Mouse (Mus musculus): ENCODE data around the gene Klhl12. TPM values are rescaled to one million over a fixed set of nuclear protein-coding genes. Genes with fewer than 3 reads are reported as not detected.
"Not testable (repeated sequence)": the region's sequence is repeated elsewhere in the genome, so short reads cannot be mapped to it uniquely, and the experiment has no call there.

Gene Klhl12
- total RNA-seq (2021), result 10 to 100 TPM; 36.4 to 37.1 TPM

GRCm38 (mm10) chr1:134454904-134455824 lies at the start of gene Klhl12:
TSS of gene Klhl12 (plus strand) at chr1:134455531.
- intact Hi-C loops (cut with DNase I), result loop anchor here (2.0 kb wide), 1 partner anchor 94 kb away; the partner anchor contains the start of gene Tmem183a
- peak; percentile 96 to 97 for DNase-seq (ENCODE audit: low spot score in 2 of 2)

GRCm38 (mm10) chr1:134406414-134406771 lies 48.9 kb upstream of the Klhl12 start:
- intact Hi-C loops (cut with DNase I), result no loop called here
- DNase-seq (ENCODE audit: low spot score in 2 of 2), result no peak

- intact Hi-C loops (cut with DNase I), result no loop called here
Measured at GRCm38 (mm10) chr1:134408080-134408479, 47.3 kb upstream of the Klhl12 start.

GRCm38 (mm10) chr1:134411706-134412629 lies 43.4 kb upstream of the Klhl12 start:
- intact Hi-C loops (cut with DNase I), result no loop called here
- no peak for DNase-seq (ENCODE audit: low spot score in 2 of 2)

More at GRCm38 (mm10) chr1:134408080-134408479, 47.3 kb upstream of the Klhl12 start:
- no peak for DNase-seq (ENCODE audit: low spot score in 2 of 2)

GRCm38 (mm10) chr1:134414038-134414437 lies 41.3 kb upstream of the Klhl12 start:
- intact Hi-C loops (cut with DNase I), result no loop called here
- DNase-seq (ENCODE audit: low spot score in 2 of 2), result no peak

GRCm38 (mm10) chr1:134414501-134415167 lies 40.7 kb upstream of the Klhl12 start:
- no peak for DNase-seq (ENCODE audit: low spot score in 2 of 2)
- intact Hi-C loops (cut with DNase I), result loop anchor here (5.0 kb wide), 1 partner anchor 52 kb away; the partner anchor contains the start of gene Tmem183a

- intact Hi-C loops (cut with DNase I), result loop anchor here (5.0 kb wide), 1 partner anchor 53 kb away; the partner anchor contains the start of gene Tmem183a
- peak; percentile 97 for DNase-seq (ENCODE audit: low spot score in 2 of 2)
Measured at GRCm38 (mm10) chr1:134415168-134415831, 40.0 kb upstream of the Klhl12 start, which contains the start of gene Adipor1. TSS of gene Adipor1 (plus strand) at chr1:134415378.

GRCm38 (mm10) chr1:134418414-134418975 lies 36.8 kb upstream of the Klhl12 start:
- no peak for DNase-seq (ENCODE audit: low spot score in 2 of 2)
- intact Hi-C loops (cut with DNase I), result loop anchor here (5.0 kb wide), 1 partner anchor 56 kb away; the partner anchor contains the start of gene Tmem183a

- DNase-seq (ENCODE audit: low spot score in 2 of 2), result no peak
- intact Hi-C loops (cut with DNase I), result loop anchor here (5.0 kb wide), 1 partner anchor 57 kb away; the partner anchor contains the start of gene Tmem183a
Measured at GRCm38 (mm10) chr1:134419176-134419575, 36.2 kb upstream of the Klhl12 start.

GRCm38 (mm10) chr1:134419751-134420458 lies 35.4 kb upstream of the Klhl12 start:
- DNase-seq (ENCODE audit: low spot score in 2 of 2), result no peak
- intact Hi-C loops (cut with DNase I), result loop anchor here (5.0 kb wide), 1 partner anchor 58 kb away; the partner anchor contains the start of gene Tmem183a

- DNase-seq (ENCODE audit: low spot score in 2 of 2), result no peak
Measured at GRCm38 (mm10) chr1:134423911-134424310, 31.4 kb upstream of the Klhl12 start.

GRCm38 (mm10) chr1:134426289-134426688 lies 29.0 kb upstream of the Klhl12 start:
- intact Hi-C loops (cut with DNase I), result no loop called here
- no peak for DNase-seq (ENCODE audit: low spot score in 2 of 2)

More at GRCm38 (mm10) chr1:134423911-134424310, 31.4 kb upstream of the Klhl12 start:
- intact Hi-C loops (cut with DNase I), result no loop called here

GRCm38 (mm10) chr1:134433002-134433401 lies 22.3 kb upstream of the Klhl12 start:
- DNase-seq (ENCODE audit: low spot score in 2 of 2), result no peak
- intact Hi-C loops (cut with DNase I), result no loop called here

GRCm38 (mm10) chr1:134433473-134433872 lies 21.9 kb upstream of the Klhl12 start:
- DNase-seq (ENCODE audit: low spot score in 2 of 2), result no peak
- intact Hi-C loops (cut with DNase I), result no loop called here

GRCm38 (mm10) chr1:134435414-134435813 lies 19.9 kb upstream of the Klhl12 start:
- no peak for DNase-seq (ENCODE audit: low spot score in 2 of 2)
- intact Hi-C loops (cut with DNase I), result no loop called here

- intact Hi-C loops (cut with DNase I), result no loop called here
- no peak for DNase-seq (ENCODE audit: low spot score in 2 of 2)
Measured at GRCm38 (mm10) chr1:134440437-134440836, 14.9 kb upstream of the Klhl12 start.

- DNase-seq (ENCODE audit: low spot score in 2 of 2); intact Hi-C loops (cut with DNase I): not testable (repeated sequence)
Measured at GRCm38 (mm10) chr1:134441737-134442136, 13.6 kb upstream of the Klhl12 start.

- no peak for DNase-seq (ENCODE audit: low spot score in 2 of 2)
- intact Hi-C loops (cut with DNase I), result no loop called here
Measured at GRCm38 (mm10) chr1:134442394-134442793, 12.9 kb upstream of the Klhl12 start.
